Mouse (Mus musculus): ENCODE measurements around the gene Zfp790.

Gene Zfp790

GRCm38 (mm10) chr7:29815910-29816429 is at the start of gene Zfp790:
Zfp790 (plus strand) TSS chr7:29816114.
- DNase-seq, result peak; percentile 74

GRCm38 (mm10) chr7:29767058-29767686 is 48.7 kb upstream of the Zfp790 start:
- peak; percentile 70 for DNase-seq

- peak; percentile 64 for DNase-seq
Observed at GRCm38 (mm10) chr7:29768090-29768900, 47.6 kb upstream of the Zfp790 start, which contains the start of gene Zfp84. Zfp84 (plus strand) TSS chr7:29768552.

- no peak for DNase-seq
Observed at GRCm38 (mm10) chr7:29768980-29769379, 46.9 kb upstream of the Zfp790 start.

GRCm38 (mm10) chr7:29773503-29773902 is 42.4 kb upstream of the Zfp790 start:
- no peak for DNase-seq

GRCm38 (mm10) chr7:29774371-29774770 is 41.5 kb upstream of the Zfp790 start:
- no peak for DNase-seq

- DNase-seq, result no peak
Observed at GRCm38 (mm10) chr7:29776568-29776967, 39.3 kb upstream of the Zfp790 start.

- DNase-seq, result no peak
Observed at GRCm38 (mm10) chr7:29777372-29777771, 38.5 kb upstream of the Zfp790 start.

- peak; percentile 84 for DNase-seq
Observed at GRCm38 (mm10) chr7:29783871-29784551, 31.9 kb upstream of the Zfp790 start, which contains the start of gene Zfp30. Zfp30 (plus strand) TSS chr7:29783998.

GRCm38 (mm10) chr7:29785023-29785422 is 30.9 kb upstream of the Zfp790 start:
- DNase-seq, result no peak

GRCm38 (mm10) chr7:29785888-29786287 is 30.0 kb upstream of the Zfp790 start:
- no peak for DNase-seq

- no peak for DNase-seq
Observed at GRCm38 (mm10) chr7:29792906-29793305, 23.0 kb upstream of the Zfp790 start.

- no peak for DNase-seq
Observed at GRCm38 (mm10) chr7:29807046-29807445, 8.9 kb upstream of the Zfp790 start.

GRCm38 (mm10) chr7:29812244-29812643 is 3.7 kb upstream of the Zfp790 start:
- no peak for DNase-seq

GRCm38 (mm10) chr7:29814381-29814780 is 1.5 kb upstream of the Zfp790 start:
- no peak for DNase-seq

- DNase-seq, result no peak
Observed at GRCm38 (mm10) chr7:29815061-29815784, 691 bp upstream of the Zfp790 start.

GRCm38 (mm10) chr7:29818619-29819254 is 2.8 kb downstream of the Zfp790 start:
- peak; percentile 52 for DNase-seq

GRCm38 (mm10) chr7:29828001-29828400 is 12.1 kb downstream of the Zfp790 start:
- no peak for DNase-seq

- DNase-seq, result no peak
Observed at GRCm38 (mm10) chr7:29829804-29830203, 13.9 kb downstream of the Zfp790 start.

GRCm38 (mm10) chr7:29836816-29837215 is 20.9 kb downstream of the Zfp790 start:
- DNase-seq, result no peak

GRCm38 (mm10) chr7:29839256-29839655 is 23.3 kb downstream of the Zfp790 start:
- no peak for DNase-seq

- no peak for DNase-seq
Observed at GRCm38 (mm10) chr7:29842105-29842504, 26.2 kb downstream of the Zfp790 start.
